Mouse (Mus musculus): ENCODE data around the gene Kcnip4.

Kcnip4 gene

GRCm38 (mm10) chr5:48583431-48583830 lies 941.3 kb downstream of the Kcnip4 start:
- DNase-seq (ENCODE audit: low read depth, low spot score), result no peak

- no peak for DNase-seq (ENCODE audit: low read depth, low spot score)
These were observed 960.6 kb downstream of the Kcnip4 start for GRCm38 (mm10) chr5:48563996-48564587.

- no peak for DNase-seq (ENCODE audit: low read depth, low spot score)
These were observed 973.0 kb downstream of the Kcnip4 start for GRCm38 (mm10) chr5:48551753-48552152.

GRCm38 (mm10) chr5:48545825-48546224 lies 978.9 kb downstream of the Kcnip4 start:
- DNase-seq (ENCODE audit: low read depth, low spot score), result no peak

GRCm38 (mm10) chr5:48544784-48545734 lies 979.6 kb downstream of the Kcnip4 start:
- no peak for DNase-seq (ENCODE audit: low read depth, low spot score)

GRCm38 (mm10) chr5:48518035-48518434 lies 1006.7 kb downstream of the Kcnip4 start:
- DNase-seq (ENCODE audit: low read depth, low spot score), result no peak

- no peak for DNase-seq (ENCODE audit: low read depth, low spot score)
These were observed 1011.4 kb downstream of the Kcnip4 start for GRCm38 (mm10) chr5:48513354-48513753.

- DNase-seq (ENCODE audit: low read depth, low spot score), result no peak
These were observed 1013.4 kb downstream of the Kcnip4 start for GRCm38 (mm10) chr5:48511357-48511756.

- peak; percentile 46 for DNase-seq (ENCODE audit: low read depth, low spot score)
These were observed 1014.5 kb downstream of the Kcnip4 start for GRCm38 (mm10) chr5:48510241-48510640.

- DNase-seq (ENCODE audit: low read depth, low spot score), result no peak
These were observed 1015.3 kb downstream of the Kcnip4 start for GRCm38 (mm10) chr5:48509194-48509930.

GRCm38 (mm10) chr5:48503094-48503493 lies 1021.6 kb downstream of the Kcnip4 start:
- no peak for DNase-seq (ENCODE audit: low read depth, low spot score)

GRCm38 (mm10) chr5:48502442-48502841 lies 1022.3 kb downstream of the Kcnip4 start:
- DNase-seq (ENCODE audit: low read depth, low spot score), result no peak

- no peak for DNase-seq (ENCODE audit: low read depth, low spot score)
These were observed 1024.5 kb downstream of the Kcnip4 start for GRCm38 (mm10) chr5:48500204-48500603.

- DNase-seq (ENCODE audit: low read depth, low spot score), result no peak
These were observed 1033.7 kb downstream of the Kcnip4 start for GRCm38 (mm10) chr5:48490864-48491477.

GRCm38 (mm10) chr5:48489549-48490288 lies 1035.0 kb downstream of the Kcnip4 start:
- no peak for DNase-seq (ENCODE audit: low read depth, low spot score)

- no peak for DNase-seq (ENCODE audit: low read depth, low spot score)
These were observed 1041.6 kb downstream of the Kcnip4 start for GRCm38 (mm10) chr5:48483112-48483511.

- no peak for DNase-seq (ENCODE audit: low read depth, low spot score)
These were observed 1064.5 kb downstream of the Kcnip4 start for GRCm38 (mm10) chr5:48460221-48460620.

GRCm38 (mm10) chr5:48448888-48449287 lies 1075.8 kb downstream of the Kcnip4 start:
- DNase-seq (ENCODE audit: low read depth, low spot score), result no peak

GRCm38 (mm10) chr5:48430459-48430858 lies 1094.2 kb downstream of the Kcnip4 start:
- DNase-seq (ENCODE audit: low read depth, low spot score), result peak; percentile 21

- DNase-seq (ENCODE audit: low read depth, low spot score), result no peak
These were observed 1102.8 kb downstream of the Kcnip4 start for GRCm38 (mm10) chr5:48421957-48422356.

GRCm38 (mm10) chr5:48419741-48420140 lies 1105.0 kb downstream of the Kcnip4 start:
- no peak for DNase-seq (ENCODE audit: low read depth, low spot score)
